Mouse (Mus musculus) midbrain, embryonic 12.5 days (tissue): ENCODE measurements around the gene Pik3cg. TPM values are rescaled to one million over a fixed set of nuclear protein-coding genes. Genes with fewer than 3 reads are reported as not detected.
"Not testable (repeated sequence)": the region's sequence is repeated elsewhere in the genome, so short reads cannot be mapped to it uniquely, and the experiment has no call there.

Source experiments
- ATAC-seq: fragments of 200-750 bp; cut with Nextera tagmentation; 2 replicates; pipeline ENCODE4 v1.8.0; 2017; ENCODE audit warnings: low read depth, moderate TSS enrichment, moderate library complexity; ENCODE audit not compliant: low FRiP score
- H3K27ac ChIP-seq: fragments of 300-500 bp; sonication (generic); replicated peaks from 2 replicates; pipeline ENCODE4 v1.5.1; 2016; ENCODE audit warnings: mild to moderate bottlenecking
- H3K27me3 ChIP-seq: fragments of 300-500 bp; sonication (generic); 2 replicates; pipeline ENCODE4 v1.6.1; 2016; ENCODE audit warnings: mild to moderate bottlenecking
- H3K36me3 ChIP-seq: fragments of 300-500 bp; sonication (generic); 2 replicates; pipeline ENCODE4 v1.6.1; 2016
- H3K4me1 ChIP-seq: fragments of 300-500 bp; sonication (generic); 2 replicates; pipeline ENCODE4 v1.6.1; 2016
- H3K4me2 ChIP-seq: fragments of 300-500 bp; sonication (generic); replicated peaks from 2 replicates; pipeline ENCODE4 v1.6.1; 2016; ENCODE audit warnings: mild to moderate bottlenecking, moderate library complexity
- H3K4me3 ChIP-seq: fragments of 300-500 bp; sonication (generic); 2 replicates; pipeline ENCODE4 v1.5.1; 2016; ENCODE audit warnings: mild to moderate bottlenecking
- H3K9ac ChIP-seq: fragments of 300-500 bp; sonication (generic); replicated peaks from 2 replicates; pipeline ENCODE4 v1.6.1; 2016; ENCODE audit warnings: mild to moderate bottlenecking, moderate library complexity
- H3K9me3 ChIP-seq: fragments of 300-500 bp; sonication (generic); 2 replicates; pipeline ENCODE4 v1.6.1; 2016; ENCODE audit warnings: mild to moderate bottlenecking
- WGBS: fragments of 180-500 bp; shearing (Covaris S2); methylation state at CpG from one replicate; pipeline ENCODE4 v1.1.7; 2016; 5-methylcytosine and 5-hydroxymethylcytosine counted together
- polyA plus RNA-seq: library from polyadenylated mRNA; unstranded; fragments of >200 nt; fragmentation: Nextera tagmentation; extraction: Ambion mirVana; gene quantifications from 2 replicates; pipeline ENCODE4 v1.2.1, GENCODE M21; 2016

The Pik3cg gene
- polyA plus RNA-seq: 1.0 and 1.4 TPM in 2 replicates

DNA sequence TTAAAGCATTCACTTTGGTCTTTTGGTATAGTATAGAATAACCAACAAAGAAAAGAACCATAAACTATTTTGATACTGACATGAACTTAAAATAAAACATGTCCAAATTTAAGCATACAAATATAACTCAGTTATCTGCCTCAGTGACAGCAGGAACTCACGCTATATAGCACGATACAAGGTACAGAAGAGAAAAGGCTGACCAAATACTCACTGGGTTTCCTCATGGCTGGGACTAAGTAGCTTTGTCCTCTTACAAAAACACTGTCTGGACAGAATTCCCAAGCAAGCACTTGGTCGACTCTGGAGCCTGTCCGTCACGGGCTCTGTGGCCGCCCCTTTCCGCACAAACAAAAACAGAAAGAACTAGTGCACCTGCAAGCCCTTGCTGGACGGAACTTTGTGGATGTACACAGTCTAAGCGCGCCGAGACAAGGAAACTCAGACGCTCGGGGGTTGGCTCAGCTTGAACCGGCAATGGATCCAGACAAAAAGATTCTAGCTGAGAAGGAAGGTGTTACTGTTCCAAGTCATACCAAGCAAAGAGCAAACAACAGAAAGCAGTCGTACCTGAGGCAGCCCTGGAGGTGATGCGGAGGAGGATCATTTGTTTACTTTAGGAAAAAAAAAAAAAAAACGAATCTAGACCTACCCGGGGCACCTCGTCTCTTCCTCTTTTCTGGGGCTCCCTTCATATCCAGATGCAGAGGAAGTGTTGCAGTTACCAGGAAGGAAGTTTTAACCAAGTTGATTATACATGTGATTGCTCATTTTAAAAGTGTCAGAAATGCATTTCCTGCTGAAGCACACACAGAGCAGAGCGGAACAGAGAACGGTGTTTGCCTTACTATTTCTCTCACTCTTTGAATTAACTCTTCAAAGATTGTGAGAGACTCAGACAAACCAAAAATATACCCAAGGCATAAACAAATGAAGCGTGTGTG, at the start of gene Pik3cg:
Gene Pik3cg (minus strand): TSS at position 712 of the 944 bp plus-strand sequence.
- no peak within 1 kb of the TSS for H3K27ac ChIP-seq
- H3K4me1 ChIP-seq: peaks cover 10% of the 10 kb centered on the region; the same call in 1 of the 2 replicates
- H3K27me3 ChIP-seq: no peaks in the 10 kb centered on the region
- no peak within 1 kb of the TSS for H3K4me3 ChIP-seq
- no peak within 1 kb of the TSS for H3K4me2 ChIP-seq
- no peak within 1 kb of the TSS for H3K9ac ChIP-seq
- WGBS: 73% methylated on average over 22 of the region's 22 CpGs
- H3K9me3 ChIP-seq: no peaks in the 10 kb centered on the region
- no peak for ATAC-seq
- H3K36me3 ChIP-seq: no peaks in the 10 kb centered on the region

- H3K9me3 ChIP-seq: no peaks in the 10 kb centered on the region
- no peak overlapping the region for H3K4me3 ChIP-seq
- no peaks in the 10 kb centered on the region for H3K4me1 ChIP-seq
- no peaks in the 10 kb centered on the region for H3K36me3 ChIP-seq
- no peak overlapping the region for H3K9ac ChIP-seq
- no peaks in the 10 kb centered on the region for H3K27me3 ChIP-seq
- 52% methylated on average over 2 of the region's 2 CpGs for WGBS
- ATAC-seq: no peak
- H3K27ac ChIP-seq: no peak overlapping the region
- H3K4me2 ChIP-seq: no peak overlapping the region
Observed at GRCm38 (mm10) chr12:32248483-32248882, 40.0 kb upstream of the Pik3cg start.

GRCm38 (mm10) chr12:32245566-32246233, 37.2 kb upstream of the Pik3cg start:
- Histone ChIP-seq H3K4me1 (no peaks in the 10 kb centered on the region), H3K27me3 (no peaks in the 10 kb centered on the region), H3K9ac (no peak overlapping the region), H3K4me3 (no peak overlapping the region), H3K9me3 (no peaks in the 10 kb centered on the region), H3K36me3 (no peaks in the 10 kb centered on the region), H3K27ac (no peak overlapping the region), H3K4me2 (no peak overlapping the region)
- WGBS: 69% methylated on average over 5 of the region's 5 CpGs
- ATAC-seq: no peak

DNA sequence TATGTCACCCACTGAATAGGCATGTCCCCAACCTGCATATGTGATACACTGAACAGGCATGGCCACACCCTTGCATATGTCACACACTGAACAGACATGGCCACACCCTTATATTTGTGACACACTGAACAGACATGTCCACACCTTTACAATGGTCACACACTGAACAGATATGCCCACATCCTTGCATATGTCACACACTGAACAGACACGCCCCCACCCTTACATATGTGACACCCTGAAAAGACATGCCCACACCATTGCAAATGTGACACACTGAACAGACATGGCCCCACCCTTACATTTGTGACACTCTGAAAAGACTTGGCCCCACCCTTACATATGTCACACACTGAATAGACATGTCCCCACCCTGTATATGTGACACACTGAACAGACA, 35.1 kb upstream of the Pik3cg start:
- no peak overlapping the region for H3K4me3 ChIP-seq

DNA sequence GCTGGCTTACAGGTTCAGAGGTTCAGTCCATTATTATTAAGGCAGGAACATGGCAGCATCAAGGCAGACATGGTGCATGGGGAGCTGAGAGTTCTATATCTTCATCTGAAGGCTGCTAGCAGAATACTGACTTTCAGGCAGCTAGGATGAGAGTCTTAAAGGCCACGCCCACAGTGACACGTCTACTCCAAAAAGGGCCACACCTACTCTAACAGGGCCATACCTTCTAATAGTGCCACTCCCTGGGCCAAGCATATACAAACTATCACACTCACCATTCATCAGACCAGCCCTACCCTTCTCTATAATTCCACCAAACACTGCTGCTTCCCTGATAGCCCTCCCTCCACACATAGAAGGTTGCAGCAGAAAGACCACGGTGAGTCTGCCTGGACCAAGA, 30.7 kb upstream of the Pik3cg start:
- not testable (repeated sequence) for H3K4me1 ChIP-seq, ATAC-seq, H3K9me3 ChIP-seq, H3K36me3 ChIP-seq, H3K27ac ChIP-seq, H3K4me3 ChIP-seq, H3K9ac ChIP-seq, H3K27me3 ChIP-seq, H3K4me2 ChIP-seq
- WGBS: 76% methylated on average over 3 of the region's 3 CpGs

More for the DNA sequence above, 35.1 kb upstream of the Pik3cg start:
- no peak for ATAC-seq
- H3K4me2 ChIP-seq: no peak overlapping the region
- H3K27ac ChIP-seq: no peak overlapping the region
- H3K27me3 ChIP-seq: no peaks in the 10 kb centered on the region
- H3K9me3 ChIP-seq: no peaks in the 10 kb centered on the region
- H3K4me1 ChIP-seq: no peaks in the 10 kb centered on the region
- H3K9ac ChIP-seq: no peak overlapping the region
- no peaks in the 10 kb centered on the region for H3K36me3 ChIP-seq
- 88% methylated on average over 1 of the region's 1 CpGs for WGBS

DNA sequence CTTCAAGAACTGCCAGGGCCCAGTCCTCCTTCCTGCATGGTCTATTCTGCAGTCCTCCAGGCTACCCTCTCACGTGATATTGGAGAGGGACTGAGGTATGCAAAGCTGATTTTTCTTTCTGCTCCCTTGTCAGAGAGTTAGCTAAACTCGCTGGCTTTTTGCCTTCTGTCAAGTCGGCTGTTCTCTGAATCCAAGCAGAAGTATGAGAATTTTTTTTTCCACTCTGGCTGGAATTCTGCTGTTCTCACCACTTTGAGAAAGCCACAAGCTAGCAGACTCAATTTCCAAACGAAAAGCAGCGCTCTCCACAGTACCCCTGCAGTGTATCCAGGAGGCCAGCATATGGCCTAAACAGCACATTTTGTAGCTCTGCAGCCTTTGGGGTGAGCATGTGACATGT, 30.0 kb upstream of the Pik3cg start:
- Histone ChIP-seq H3K9me3 (no peaks in the 10 kb centered on the region), H3K36me3 (no peaks in the 10 kb centered on the region), H3K9ac (no peak overlapping the region), H3K27me3 (no peaks in the 10 kb centered on the region), H3K4me3 (no peak overlapping the region), H3K4me1 (0 out of 2 replicates have a peak, but pooled peaks cover 3% of the 10 kb centered on the region), H3K27ac (no peak overlapping the region), H3K4me2 (no peak overlapping the region)
- no peak for ATAC-seq
- 80% methylated on average over 5 of the region's 5 CpGs for WGBS

GRCm38 (mm10) chr12:32237839-32238238, 29.4 kb upstream of the Pik3cg start:
- ATAC-seq: no peak
- Histone ChIP-seq H3K36me3 (no peaks in the 10 kb centered on the region), H3K4me2 (no peak overlapping the region), H3K4me3 (no peak overlapping the region), H3K9me3 (no peaks in the 10 kb centered on the region), H3K27ac (no peak overlapping the region), H3K9ac (no peak overlapping the region), H3K27me3 (no peaks in the 10 kb centered on the region), H3K4me1 (0 out of 2 replicates have a peak, but pooled peaks cover 3% of the 10 kb centered on the region)
- WGBS: 68% methylated on average over 5 of the region's 5 CpGs

- no peak overlapping the region for H3K4me3 ChIP-seq
- WGBS: 77% methylated on average over 1 of the region's 1 CpGs
- no peak for ATAC-seq
Observed at GRCm38 (mm10) chr12:32237139-32237538, 28.7 kb upstream of the Pik3cg start.

DNA sequence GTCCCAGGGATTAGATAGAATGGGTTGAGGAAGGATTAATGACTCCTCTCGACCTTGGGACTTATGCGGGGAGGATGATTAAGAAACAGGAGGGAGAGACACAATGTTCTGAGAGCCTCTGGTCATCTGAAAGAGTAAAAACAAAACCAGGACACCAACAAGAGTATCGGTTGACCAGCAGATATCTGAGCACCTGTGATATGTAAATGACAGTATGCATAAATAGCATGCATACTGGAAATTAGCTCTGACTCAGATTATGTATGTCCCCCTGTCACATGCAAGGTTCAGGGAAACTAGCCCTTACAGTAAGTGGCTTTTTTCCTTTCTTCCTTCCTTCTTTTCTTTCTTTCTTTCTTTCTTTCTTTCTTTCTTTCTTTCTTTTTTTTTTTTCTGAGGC, 28.0 kb upstream of the Pik3cg start:
- no peak overlapping the region for H3K4me3 ChIP-seq
- no peaks in the 10 kb centered on the region for H3K27me3 ChIP-seq
- 0 out of 2 replicates have a peak, but pooled peaks cover 3% of the 10 kb centered on the region for H3K4me1 ChIP-seq
- WGBS: 70% methylated on average over 3 of the region's 3 CpGs
- no peak overlapping the region for H3K27ac ChIP-seq
- no peak for ATAC-seq
- no peak overlapping the region for H3K9ac ChIP-seq
- H3K36me3 ChIP-seq: no peaks in the 10 kb centered on the region
- no peaks in the 10 kb centered on the region for H3K9me3 ChIP-seq
- no peak overlapping the region for H3K4me2 ChIP-seq

More at GRCm38 (mm10) chr12:32237139-32237538, 28.7 kb upstream of the Pik3cg start:
- Histone ChIP-seq H3K36me3 (no peaks in the 10 kb centered on the region), H3K4me1 (0 out of 2 replicates have a peak, but pooled peaks cover 3% of the 10 kb centered on the region), H3K27ac (no peak overlapping the region), H3K4me2 (no peak overlapping the region), H3K27me3 (no peaks in the 10 kb centered on the region), H3K9me3 (no peaks in the 10 kb centered on the region), H3K9ac (no peak overlapping the region)

DNA sequence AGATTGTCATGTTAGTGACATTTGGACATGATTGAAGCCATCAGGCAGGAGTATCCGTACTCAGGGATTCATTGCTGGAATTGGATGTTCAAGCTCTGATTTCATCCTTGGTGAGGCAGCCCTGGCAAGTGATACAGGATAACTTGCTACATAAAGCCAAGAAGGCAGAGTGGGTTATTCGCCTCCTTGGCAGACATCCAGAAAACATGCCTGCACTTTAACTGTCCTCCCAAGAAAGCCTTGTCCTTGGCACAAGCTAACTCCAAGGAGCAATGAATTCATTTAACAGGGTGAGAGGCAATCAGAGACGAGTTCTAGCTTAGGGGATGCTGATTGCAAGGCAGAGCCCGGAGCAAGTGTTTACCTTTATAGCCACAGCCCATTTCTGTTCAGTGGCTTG, 25.4 kb upstream of the Pik3cg start:
- no peak overlapping the region for H3K27ac ChIP-seq
- WGBS: 83% methylated on average over 4 of the region's 4 CpGs
- H3K9ac ChIP-seq: no peak overlapping the region
- H3K4me1 ChIP-seq: peaks cover 9% of the 10 kb centered on the region; the same call in 1 of the 2 replicates
- H3K4me3 ChIP-seq: no peak overlapping the region
- no peaks in the 10 kb centered on the region for H3K27me3 ChIP-seq
- H3K36me3 ChIP-seq: no peaks in the 10 kb centered on the region
- ATAC-seq: no peak
- no peaks in the 10 kb centered on the region for H3K9me3 ChIP-seq
- no peak overlapping the region for H3K4me2 ChIP-seq

GRCm38 (mm10) chr12:32231398-32231797, 22.9 kb upstream of the Pik3cg start:
- WGBS: 92% methylated on average over 1 of the region's 1 CpGs
- Histone ChIP-seq H3K27ac (no peak overlapping the region), H3K9me3 (no peaks in the 10 kb centered on the region), H3K4me2 (no peak overlapping the region), H3K9ac (no peak overlapping the region), H3K4me3 (no peak overlapping the region), H3K27me3 (no peaks in the 10 kb centered on the region), H3K4me1 (peaks cover 7% of the 10 kb centered on the region; the same call in 1 of the 2 replicates), H3K36me3 (no peaks in the 10 kb centered on the region)
- no peak for ATAC-seq

- Histone ChIP-seq H3K9me3 (no peaks in the 10 kb centered on the region), H3K27me3 (no peaks in the 10 kb centered on the region), H3K4me2 (no peak overlapping the region), H3K27ac (no peak overlapping the region), H3K4me1 (no peaks in the 10 kb centered on the region), H3K9ac (no peak overlapping the region), H3K4me3 (no peak overlapping the region), H3K36me3 (no peaks in the 10 kb centered on the region)
- no peak for ATAC-seq
- WGBS: 89% methylated on average over 1 of the region's 1 CpGs
Observed at GRCm38 (mm10) chr12:32223629-32224028, 15.2 kb upstream of the Pik3cg start.
